Mouse (Mus musculus) megakaryocyte progenitor cell, adult 5-6 weeks (primary cell): ENCODE data around the gene Clptm1. TPM values are rescaled to one million over a fixed set of nuclear protein-coding genes. Genes with fewer than 3 reads are reported as not detected.
"Not testable (repeated sequence)": the region's sequence is repeated elsewhere in the genome, so short reads cannot be mapped to it uniquely, and the experiment has no call there.

Source experiments
- ATAC-seq: replicated peaks from 2 replicates; pipeline ENCODE4 v1.8.0; 2016; ENCODE audit warnings: mild to moderate bottlenecking, moderate TSS enrichment, inconsistent platforms; ENCODE audit not compliant: poor library complexity
- total RNA-seq, 2 experiments: library from RNA; stranded (forward) in 1 of 2; stranded (reverse) in 1 of 2; fragments of 157-497, 149-512 nt in 1 of 2; fragments of 200-1000 nt in 1 of 2; gene quantifications; 2 replicates each; pipeline versions ENCODE4 v1.2.3 to v1.2.4; 2015 to 2017

Clptm1 gene
- total RNA-seq, 2 experiments from 2014 or later: 25.7 to 47.3 TPM

DNA sequence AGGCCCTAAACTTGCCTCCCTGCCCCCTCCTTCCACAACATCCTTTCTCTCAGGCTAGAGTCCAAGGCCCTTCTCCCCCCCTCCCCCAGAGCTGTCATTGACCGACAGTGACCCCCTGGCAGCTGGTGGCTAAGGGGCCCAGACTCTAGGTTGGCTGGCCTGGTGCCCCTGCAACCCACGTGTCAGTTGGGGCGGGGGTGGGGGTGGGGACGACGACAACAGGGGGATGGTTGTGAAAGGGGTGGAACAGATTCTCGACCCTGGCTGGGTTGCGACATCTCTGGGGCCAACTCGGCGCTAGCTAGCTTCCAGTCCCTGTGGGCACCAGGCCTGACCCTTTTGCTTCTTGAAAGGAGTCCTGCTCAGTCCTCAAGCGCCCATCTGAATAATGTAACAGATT lies 28.6 kb upstream of the Clptm1 start:
- peak; percentile 63 for ATAC-seq

DNA sequence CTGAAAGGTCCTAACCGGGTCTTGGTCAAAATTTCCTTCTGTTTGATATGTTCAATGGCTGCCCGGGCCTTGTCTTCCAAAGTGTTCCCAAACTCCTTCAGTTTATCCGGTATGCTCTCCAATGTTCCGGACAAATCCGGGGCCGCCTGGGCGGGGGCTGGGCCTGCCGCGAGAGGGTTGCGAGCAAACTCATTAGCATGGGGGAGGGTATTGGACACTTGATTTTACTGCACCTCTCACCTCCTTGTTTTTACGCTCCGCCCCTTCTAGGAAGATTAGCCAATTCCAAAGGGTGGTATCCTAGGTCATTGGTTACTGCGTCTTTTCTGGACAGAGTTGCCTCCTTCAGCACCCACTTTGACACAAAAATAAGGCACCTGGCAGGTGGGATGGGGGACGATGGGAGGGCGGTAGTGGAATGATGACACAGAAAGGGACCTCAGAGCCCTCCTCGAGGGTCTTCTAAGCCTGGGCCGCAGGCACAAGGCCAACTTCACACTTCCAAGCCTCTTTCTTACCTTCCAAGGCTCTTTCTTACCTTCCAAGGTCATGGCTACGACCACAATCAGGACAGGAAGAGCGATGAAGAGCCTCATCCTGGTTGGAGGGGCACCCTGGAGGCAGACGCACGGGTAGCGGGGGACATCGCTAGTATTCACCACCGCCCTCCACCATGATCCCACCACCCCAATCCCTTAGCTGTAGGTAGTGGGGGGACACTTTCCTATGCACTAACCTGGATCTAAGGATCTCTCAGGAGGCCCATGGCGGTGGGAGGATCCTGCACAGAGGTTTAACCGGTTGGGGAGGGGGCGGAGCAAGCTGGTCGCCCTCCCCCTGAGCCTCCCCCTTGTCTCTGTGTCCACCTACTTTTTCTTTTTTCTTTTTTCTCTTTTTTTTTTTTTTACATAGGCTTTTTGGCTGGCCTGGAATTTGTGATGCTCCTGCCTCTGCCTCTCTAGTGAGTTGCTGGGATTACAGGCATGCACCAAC lies 27.3 kb upstream of the Clptm1 start, which contains the start of gene Apoc1:
Apoc1 (minus strand) TSS at position 788 of the 993 bp plus-strand sequence.
- no peak for ATAC-seq

DNA sequence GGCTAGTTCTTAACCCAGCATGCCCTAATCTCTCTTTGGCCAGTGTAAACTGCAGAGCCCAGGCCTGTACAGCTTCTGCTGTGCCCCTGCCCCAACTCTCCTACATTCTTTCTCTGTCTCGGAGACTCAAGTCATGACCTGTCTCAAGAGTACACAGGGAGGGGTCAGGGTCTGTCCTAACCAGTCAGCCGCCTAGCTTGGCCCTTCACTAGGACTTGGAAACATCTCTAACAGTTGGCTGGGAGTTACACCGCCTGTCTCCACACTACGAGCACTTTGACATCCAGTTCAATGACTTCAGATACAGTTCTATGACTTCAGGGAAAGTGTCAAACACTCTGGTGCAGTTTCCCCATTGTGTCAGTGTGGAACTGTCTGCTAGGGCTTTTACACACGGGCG lies 26.6 kb upstream of the Clptm1 start:
- no peak for ATAC-seq

DNA sequence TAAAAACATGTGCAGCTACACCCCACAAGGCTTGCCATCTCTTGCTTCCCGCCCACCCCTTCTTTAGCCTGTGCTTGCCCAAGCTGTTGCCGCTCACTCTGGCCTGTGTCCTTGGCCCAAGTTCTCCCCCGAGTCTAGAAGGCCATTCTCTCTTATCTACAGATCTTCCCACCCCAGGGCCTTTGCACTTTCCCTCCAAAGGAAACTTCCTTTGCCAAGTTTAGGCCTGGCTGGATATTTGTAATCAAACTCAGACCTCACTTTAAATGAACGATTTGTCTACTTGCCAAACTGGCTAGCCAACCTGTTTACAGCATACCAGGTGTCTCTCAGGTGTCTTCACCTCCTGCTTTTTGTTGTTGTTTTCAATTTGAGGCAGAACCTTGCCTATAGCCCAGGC lies 26.0 kb upstream of the Clptm1 start:
- ATAC-seq: no peak

DNA sequence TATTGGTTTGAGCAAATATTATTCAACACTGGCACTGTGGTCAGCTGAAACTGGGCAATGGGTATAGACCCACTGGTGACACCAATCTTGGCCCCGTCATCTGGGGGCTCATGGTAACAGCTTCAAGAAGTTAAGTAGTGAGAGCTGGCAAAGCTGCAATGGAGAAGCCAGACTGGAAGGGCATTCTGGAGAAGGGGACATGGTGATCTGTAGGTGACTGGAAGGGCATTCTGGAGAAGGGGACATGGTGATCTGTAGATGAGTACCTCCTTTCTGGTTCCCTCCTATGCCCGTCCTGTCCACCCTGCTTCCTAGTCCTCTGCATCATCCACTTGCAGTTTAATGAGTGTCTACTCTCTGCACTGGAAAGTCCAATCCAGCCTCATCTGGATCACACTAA lies 23.8 kb upstream of the Clptm1 start:
- no peak for ATAC-seq

DNA sequence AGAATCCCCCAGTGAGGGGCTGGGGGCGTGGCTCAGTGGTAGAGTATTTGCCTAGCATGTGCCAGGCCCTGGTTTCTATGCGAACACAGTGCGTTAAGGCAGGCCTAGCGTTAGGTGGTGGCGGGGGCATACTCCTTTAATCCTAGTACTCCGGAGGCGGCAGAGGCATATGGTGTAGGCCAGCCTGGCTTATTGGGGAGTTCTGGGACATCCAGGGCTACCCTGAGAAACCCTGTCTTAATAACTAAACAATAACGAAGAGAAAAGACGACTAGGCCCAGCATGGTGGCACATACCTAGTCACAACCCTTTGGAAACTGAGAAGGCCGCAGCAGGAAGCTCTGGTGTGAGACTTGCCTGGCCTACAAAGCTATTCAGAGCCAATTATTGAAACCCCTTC lies 23.3 kb upstream of the Clptm1 start:
- no peak for ATAC-seq

DNA sequence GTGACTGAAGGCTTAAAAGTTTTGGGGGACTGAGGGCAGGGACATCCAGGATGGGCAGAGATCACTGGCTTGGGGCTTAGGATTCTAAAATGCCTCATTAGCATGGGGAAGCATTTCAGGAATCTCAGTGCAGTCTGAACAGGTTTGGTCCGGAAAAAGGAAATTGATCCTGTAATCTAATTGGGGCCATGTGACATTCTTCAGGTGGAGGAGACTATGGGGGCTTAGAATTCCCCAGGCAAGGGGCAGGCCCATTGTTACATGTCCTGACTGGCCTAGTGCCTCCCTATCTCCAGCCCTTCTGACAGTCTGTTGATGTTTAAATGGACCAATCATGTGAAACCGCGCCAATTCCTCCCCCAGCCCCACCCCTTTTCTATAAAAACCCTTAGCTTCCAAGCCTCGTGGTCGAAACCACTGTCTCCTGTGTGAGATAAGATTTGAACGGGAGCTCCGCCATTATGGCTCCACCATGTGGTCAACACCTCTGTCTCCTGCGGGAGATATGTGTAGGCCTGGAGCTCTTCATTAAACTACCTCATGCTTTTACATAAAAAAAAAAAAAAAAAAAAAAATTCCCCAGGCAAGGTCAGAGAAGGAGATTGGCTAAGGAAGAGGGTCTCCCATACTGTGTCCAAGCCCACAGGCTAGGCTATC lies 22.2 kb upstream of the Clptm1 start:
- not testable (repeated sequence) for ATAC-seq

DNA sequence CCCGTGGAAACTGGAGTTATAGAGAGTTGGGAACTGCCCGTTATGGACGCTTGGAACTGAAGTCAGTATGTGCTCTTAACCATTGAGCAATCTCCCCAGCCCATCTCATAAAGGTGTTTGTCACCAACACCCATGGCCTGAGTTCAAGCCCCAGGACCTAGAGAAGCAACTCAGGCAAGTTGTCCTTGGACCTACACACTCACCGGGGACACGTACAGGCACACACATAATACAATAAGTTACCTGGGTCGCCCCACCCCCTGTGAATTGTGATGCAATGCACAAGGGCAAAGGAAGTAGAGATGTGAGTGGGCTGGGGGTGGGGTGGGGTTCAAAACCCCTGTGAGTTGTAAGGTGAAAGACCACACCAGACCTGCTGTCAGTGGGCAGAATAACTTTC lies 21.7 kb upstream of the Clptm1 start:
- no peak for ATAC-seq

DNA sequence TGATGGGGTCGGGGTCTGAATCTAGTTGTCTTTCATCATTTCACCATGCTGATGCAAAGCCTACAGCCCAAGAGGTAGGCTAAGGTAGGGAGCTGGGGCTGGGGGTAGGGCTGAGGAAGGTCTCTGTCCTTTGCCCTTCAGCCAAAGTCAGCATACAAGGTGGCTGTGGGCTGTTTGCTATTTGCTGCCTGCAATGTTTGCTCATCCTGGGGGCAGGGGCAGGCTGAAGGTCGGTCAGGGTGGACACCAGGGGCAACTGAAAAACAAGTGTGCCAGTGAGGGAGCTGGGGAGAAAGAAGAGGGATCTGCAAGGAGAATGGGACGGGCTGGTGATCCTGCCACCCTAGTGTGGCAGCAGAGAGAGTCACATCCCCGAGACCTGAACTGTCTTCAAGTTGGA lies 20.5 kb upstream of the Clptm1 start:
- ATAC-seq: no peak

DNA sequence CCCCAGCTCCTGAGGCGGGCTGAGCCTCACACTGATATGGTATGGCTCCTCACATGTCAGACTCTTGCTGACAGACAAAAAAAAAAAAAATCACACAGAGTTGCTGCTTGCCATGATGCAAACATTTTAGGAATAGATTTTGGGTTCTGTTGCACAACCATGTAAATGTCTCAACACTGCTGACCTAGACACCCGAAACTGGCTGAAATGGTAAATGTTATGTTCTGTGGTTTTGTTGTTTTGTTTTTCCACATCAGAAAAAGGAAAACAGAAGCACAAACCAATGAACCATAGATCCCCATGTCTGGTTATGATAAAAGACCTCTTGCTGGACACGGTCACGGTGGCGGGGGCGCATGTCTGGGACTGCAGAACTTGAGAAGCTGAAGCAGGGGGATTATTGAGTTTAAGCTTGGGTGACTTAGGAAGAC lies 19.0 kb upstream of the Clptm1 start:
- ATAC-seq: peak; percentile 84

DNA sequence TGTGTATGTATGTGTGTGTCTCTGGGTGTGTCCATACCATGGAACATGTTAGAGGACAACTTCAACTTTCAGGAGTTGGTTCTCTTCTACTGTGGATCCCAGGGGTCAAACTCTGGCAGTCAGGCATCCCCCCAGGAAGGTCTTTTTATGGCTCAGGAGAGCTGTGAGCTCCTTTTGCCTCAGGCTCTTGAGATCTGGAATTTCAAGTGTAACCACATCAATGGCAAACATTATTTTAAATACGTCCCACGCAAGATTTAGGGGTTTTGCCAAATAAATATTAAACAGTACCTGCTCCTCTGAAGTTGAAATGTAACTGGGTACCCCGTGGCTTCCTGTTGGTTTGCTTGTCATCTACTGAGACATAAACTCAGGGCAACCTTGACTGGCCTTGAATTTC lies 18.1 kb upstream of the Clptm1 start:
- no peak for ATAC-seq

DNA sequence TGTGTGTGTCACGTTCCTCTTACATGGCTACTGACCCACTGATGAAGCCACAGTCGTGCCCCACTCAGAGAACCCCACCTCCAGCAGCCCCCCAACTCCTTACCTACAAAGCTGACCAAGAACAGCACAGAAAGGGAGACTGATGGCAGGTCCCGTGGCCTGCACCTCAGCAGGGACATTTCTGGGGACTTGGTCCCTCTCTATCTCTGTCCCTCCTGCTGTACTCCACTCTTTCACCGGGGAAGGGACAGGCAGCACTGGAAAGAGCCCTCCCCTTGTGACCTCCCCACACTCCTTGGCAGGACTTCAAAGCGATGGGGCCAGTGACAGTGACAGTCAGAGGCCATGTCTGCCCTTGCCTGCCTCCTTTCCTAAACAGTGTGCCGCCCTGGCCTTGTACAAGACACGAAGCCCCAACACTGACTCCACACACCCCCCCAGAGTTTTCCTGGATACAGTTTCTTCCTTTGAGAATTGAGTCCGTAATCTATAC lies 16.4 kb upstream of the Clptm1 start, which contains the start of the genes Gm44805 and Apoc4:
Gm44805 (minus strand) TSS at position 222 of the 493 bp plus-strand sequence.
Apoc4 (minus strand) TSS at position 278 of the 493 bp plus-strand sequence.
- no peak for ATAC-seq

DNA sequence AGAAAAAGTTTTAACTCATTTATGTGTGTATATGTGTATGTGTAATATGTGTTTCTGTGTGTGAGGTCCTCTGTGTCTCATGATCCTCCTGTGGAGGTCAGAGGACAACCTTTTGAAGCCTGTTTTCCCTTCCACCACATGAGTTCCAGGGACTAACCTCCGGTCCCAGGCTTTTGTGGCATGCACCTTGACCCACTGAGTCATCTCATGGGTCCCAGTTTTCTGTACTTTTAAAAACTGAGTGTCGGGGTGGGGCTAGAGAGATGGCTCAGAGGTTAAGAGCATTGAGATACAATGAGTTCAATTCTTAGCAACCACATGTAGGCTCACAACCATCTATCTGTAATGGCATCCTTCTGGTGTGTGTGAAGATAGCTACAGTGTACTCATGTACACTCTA lies 15.9 kb upstream of the Clptm1 start:
- no peak for ATAC-seq

DNA sequence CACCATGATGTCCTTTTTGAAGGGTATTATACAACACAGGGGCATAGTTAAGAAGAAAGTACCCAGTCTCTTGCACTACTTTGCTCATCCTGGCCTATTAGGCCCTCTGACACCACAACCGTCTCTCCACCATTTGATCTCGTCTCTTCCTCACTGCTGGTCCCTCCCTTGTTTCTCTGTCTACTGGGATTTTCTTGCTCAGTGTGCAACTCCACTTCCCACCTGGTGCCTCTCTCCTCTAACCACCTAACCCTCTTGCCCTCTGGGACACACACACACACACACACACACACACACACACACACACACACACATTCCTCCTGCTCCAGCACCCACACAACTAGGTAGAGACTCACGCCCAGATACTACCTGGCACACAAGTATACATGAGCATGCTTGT lies 14.1 kb upstream of the Clptm1 start:
- ATAC-seq: no peak

DNA sequence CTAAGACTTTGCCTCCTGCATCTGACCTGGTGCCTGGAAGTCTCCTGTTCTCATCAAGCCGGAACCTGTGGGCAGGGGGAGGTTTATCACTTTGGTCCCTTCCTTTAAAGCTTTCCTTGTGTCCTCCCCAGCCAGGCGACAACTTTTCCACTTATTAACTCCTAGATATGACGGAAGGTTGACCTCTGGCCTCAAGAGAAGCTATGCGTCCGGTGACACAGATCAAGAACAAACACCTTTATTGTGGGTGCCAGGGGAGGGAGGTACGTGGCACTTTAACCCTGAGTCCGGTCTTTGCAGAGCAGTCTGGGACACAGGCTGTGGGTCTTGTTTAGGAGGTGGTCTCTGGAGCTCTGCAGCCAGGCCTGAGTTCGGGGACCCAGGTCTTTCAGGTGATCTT lies 13.0 kb upstream of the Clptm1 start, which contains the start of gene Apoc2:
Apoc2 (minus strand) TSS at position 70 of the 400 bp plus-strand sequence.
- no peak for ATAC-seq

DNA sequence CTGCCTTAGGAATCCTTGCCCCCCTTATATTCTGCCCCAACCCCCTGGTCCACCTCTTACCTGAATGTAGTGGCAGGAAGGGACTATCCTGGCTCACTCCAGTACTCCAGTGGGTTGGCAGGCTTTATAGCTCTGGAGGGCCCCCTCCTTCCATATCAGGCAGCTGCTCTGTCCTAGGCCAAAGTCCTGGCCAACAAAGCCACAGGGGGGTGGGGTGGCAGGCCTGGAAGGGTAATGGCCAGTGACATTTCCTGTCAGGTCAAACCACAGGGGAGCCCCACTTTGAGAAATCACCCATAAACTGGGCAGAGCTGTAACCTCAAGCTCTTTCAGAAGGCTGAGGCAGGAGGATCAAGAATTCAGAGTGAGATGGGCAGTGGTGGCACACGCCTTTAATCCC lies 11.8 kb upstream of the Clptm1 start:
- no peak for ATAC-seq

DNA sequence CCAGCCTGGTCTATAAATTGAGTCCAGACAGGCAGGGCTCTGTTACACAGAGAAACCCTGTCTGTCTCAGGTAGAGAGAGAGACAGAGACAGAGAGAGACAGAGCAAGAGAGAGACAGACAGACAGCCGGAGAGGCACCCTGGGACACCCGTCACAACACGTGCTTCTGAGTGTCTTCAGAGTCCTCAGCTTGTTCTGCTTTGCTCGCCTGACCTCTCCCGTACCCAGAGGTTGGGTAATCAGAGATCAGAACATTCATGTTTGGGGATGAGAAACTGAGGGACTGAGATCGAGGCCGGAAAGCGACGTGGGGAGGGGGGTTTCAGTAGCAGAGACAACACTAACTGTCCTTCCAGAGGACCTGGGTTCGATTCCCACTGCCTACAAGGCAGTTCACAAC lies 11.0 kb upstream of the Clptm1 start:
- peak; percentile 81 for ATAC-seq

DNA sequence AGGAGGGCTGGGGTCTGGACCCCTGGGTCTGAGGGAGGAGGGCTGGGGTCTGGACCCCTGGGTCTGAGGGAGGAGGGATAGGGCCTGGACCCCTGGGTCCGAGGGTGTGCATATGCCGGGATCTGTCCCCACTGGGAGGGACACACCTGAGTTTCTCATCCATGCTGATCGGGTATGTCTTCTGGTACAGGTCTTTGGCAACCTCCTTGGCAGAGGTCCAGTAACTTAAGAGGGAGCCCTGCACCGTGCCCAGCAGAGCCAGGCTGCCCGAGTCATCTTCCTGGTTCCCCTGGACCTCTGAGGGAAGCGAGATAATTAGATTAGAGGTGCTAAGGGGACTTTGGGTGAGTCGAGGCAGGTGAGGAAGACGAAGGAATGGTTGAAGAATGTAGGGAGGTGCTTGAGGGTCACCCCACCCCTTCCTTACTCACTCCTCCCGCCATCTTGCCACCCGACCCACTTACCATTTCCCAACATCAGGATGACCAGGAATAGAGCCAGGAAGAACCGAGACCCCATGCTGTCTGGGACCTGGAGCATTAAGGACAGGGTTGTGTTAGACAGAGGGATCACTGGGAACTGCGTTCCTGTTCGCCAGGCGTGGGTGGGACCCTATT lies 8.4 kb upstream of the Clptm1 start:
- no peak for ATAC-seq

DNA sequence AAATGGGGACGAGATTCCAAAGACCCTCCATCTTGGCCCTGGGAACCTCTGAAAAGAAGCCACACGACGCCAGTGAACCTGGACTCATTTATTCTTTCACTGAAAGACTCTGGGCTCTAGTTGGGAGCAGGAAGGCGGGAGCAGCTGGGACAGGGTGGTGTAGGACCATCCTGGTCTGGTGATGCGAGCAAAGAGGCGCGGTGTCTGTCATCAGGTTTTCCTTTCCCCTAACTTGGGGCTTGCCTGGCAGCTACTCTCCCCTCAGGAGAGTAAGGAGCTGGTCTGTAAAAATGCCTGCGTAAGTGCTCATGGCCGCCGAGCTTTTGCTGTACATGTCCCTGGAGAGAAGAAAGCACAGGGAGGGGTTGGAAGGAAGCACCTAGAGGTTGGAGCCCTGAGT lies 6.7 kb upstream of the Clptm1 start:
- ATAC-seq: no peak

DNA sequence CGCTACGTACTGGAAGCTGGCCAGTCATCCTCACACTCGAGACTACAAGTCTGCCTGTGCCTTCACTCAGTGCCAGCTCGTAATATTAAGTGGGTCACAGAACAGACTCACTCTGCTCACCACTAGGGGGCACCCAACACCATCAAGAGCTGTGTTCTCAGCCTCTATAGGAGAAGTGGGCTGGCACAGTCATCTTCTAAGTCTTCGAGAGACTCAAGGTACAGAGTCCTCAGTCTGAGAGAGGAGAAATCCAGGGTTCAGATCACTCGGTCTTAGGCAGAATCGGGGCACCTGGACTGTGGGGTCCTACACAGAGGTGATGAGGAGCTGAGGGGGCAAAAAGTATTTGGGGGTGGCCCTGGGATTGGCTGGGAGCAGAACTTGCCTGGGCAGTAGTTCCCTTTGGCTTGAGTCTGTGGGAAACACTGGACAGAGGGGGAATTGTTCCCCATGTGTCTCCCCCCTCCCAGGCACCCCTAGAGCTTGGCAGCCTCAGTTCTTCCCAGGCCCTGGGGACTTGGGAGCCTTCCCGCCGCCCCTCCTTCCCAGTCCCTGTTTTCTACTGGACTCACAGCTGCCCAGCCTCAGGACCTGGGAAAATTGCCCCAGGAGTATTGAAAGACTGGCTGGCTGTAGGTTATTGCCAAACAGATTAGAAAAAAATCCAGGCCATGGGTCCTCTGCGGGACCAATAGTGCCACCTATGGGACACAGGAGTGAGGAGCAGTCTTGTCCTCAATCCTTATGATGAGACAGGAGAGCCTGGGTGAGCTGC lies 4.3 kb upstream of the Clptm1 start:
- peak; percentile 60 for ATAC-seq
